Mouse (Mus musculus) heart, postnatal 0 days (tissue): ENCODE results near the gene Capn8.

Source experiments
- CTCF ChIP-seq: IDR thresholded peaks from 2 replicates; pipeline ENCODE4 v1.5.1; 2016; ENCODE audit warnings: antibody characterized with exemption, control low read depth, low read depth
- EP300 ChIP-seq: IDR thresholded peaks from 2 replicates; pipeline ENCODE4 v1.6.1; 2016; ENCODE audit warnings: antibody characterized with exemption, low read depth

DNA sequence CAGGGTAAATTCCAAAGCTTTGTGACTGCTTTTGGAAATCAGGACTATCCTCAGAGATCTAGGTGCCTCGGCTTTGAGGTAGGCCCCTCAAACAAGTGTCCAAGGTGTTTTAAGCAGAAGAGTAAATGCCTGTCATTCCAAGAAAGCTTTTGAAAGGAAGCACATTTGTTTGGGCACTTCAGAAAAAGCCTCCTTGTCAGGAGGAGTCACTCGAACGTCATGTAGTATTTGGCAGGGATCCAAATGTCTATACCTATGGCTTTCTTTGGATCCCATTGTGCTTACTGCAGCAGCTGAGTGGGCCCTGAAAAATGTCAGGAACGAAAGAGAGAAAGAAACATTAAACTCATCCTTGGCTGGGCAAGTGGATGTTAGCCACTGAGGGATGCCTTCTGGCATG lies 27.6 kb downstream of the Capn8 start:
- TF ChIP-seq CTCF (no peak), EP300 (no peak)
